Mouse (Mus musculus) forelimb bud, embryonic 11.5 days (tissue): ENCODE data around the gene Olfr291.
A peak's percentile ranks its signal among the peaks of the same experiment; 100 is the strongest.

Experiments used
- DNase-seq: peaks from one replicate; pipeline ENCODE4 v3.0.0-alpha.2; 2012; ENCODE audit warnings: low read depth, low spot score

Gene Olfr291

GRCm38 (mm10) chr7:84853253-84853652 is at the start of gene Olfr291:
Gene Olfr291 (plus strand): TSS chr7:84853553.
- DNase-seq = no peak

DNA sequence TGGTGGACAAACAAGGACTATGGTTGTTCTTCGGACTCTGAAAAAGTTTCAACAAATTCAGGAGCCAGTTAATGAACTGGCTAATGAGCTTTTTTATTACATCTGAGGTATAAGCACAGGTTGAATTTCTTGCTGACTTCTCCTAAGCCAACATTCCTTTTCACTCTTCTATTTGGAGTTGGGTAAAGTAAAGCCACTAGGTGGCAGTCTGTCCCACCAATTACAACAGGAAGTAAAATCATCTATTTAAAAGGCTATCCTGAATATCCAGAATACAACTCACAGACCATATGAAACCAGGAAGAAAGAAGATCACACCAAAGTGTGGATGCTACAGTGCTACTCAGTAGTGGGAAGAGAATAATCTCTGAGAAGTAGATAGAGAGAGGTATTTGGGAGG is 48.1 kb upstream of the Olfr291 start:
- DNase-seq = peak; percentile 11

DNA sequence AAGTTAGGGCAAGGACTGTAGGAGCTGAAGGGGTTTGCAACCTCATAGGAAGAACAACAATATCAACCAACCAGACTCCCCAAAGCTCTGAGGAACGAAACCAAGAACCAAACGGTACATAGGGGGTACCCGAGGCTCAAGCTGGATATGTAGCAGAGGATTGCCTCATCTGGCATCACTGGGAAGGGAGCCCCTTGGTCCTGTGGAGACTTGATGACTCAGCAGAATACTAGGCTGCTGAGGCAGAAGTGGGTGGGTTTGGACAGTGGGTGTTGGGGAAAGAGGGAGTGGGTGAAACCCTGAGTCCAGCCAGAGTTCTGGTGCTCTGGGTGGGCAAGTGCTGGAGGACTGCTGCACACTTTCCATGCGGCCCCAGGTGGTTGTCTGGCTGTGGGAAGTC is 47.2 kb upstream of the Olfr291 start:
- DNase-seq = no peak

- DNase-seq = peak; percentile 29
Measured at GRCm38 (mm10) chr7:84884530-84884929, 31.2 kb downstream of the Olfr291 start.
